Mouse (Mus musculus): ENCODE measurements around the gene Ptch1.

The Ptch1 gene

DNA sequence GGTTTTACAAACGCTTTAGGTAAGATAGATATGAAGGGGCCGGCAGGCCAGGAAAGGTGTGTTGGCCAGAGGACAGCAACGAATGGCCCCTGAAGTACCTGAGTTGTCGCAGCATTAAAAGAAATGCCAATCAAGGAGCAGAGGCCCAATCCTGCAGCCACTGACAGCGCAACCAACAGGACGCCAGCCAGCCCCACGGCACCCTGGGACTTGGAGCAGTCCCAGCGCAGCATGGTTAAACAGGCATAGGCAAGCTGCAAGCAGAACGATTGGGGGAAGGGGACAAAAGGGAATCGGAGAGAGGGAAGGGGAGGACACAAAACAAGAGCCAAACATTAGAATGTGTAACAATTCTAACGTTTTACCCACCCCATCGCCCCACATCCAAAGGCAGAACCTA lies 32.8 kb downstream of the Ptch1 start:
- DNase-seq (ENCODE audit: low read depth, low spot score) = no peak

DNA sequence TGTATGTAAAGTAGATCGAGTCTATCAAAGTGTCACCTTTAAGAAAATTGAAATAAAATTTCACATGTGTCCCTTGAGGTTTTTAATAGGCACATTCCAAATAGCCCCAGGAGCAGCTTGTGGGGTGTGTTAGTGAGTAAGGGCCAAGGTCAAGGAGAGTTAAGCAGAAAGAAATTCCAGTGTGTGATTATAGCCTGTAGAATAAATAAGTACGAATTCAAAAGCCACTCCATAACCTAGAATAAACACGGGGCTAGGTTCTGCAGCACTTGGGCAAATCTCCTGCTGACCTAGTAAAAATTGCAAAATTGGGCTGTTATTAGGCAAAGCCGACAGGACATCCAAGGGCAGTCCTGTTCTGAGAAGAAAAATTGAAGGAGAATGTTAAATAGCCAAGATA lies 38.4 kb downstream of the Ptch1 start:
- DNase-seq (ENCODE audit: low read depth, low spot score) = no peak

DNA sequence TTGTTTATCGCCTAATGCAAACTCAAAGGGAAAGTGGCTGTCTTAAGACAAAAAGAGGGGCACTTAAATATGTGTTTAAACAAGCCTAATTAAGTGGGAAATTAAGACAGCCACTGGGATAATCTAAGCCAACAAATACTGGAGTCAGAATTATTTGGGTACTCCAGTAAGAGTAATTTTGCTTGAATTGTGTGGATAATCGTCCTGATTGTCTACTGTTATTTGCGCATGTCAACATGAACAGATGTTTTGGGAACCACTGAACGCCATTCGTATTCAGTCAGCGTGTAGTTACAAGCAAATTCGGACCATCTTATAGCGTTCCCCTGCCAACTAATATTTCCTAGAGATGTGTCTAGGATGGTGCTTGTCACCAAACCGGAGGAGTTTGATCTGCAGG lies 42.5 kb downstream of the Ptch1 start:
- DNase-seq (ENCODE audit: low read depth, low spot score) = no peak

DNA sequence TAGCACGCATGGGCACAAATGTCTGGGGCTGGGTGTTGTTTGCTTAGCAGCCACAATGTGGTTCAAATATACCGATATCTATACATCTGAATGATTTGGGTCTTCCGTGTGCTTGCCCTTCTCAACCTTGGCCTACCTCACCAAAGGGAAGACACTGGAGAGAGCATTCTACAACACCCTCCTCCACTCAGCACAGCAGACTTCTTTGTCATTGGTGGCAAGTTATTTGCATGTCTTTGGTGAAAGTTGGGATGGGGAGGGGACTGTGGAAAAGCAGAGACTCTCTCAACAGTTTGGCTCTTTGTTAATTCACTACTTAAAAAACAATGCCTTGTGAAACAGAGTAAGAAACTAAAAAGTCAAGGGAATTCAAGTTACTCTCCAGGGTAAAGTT lies 43.0 kb downstream of the Ptch1 start:
- DNase-seq (ENCODE audit: low read depth, low spot score) = peak; percentile 31

DNA sequence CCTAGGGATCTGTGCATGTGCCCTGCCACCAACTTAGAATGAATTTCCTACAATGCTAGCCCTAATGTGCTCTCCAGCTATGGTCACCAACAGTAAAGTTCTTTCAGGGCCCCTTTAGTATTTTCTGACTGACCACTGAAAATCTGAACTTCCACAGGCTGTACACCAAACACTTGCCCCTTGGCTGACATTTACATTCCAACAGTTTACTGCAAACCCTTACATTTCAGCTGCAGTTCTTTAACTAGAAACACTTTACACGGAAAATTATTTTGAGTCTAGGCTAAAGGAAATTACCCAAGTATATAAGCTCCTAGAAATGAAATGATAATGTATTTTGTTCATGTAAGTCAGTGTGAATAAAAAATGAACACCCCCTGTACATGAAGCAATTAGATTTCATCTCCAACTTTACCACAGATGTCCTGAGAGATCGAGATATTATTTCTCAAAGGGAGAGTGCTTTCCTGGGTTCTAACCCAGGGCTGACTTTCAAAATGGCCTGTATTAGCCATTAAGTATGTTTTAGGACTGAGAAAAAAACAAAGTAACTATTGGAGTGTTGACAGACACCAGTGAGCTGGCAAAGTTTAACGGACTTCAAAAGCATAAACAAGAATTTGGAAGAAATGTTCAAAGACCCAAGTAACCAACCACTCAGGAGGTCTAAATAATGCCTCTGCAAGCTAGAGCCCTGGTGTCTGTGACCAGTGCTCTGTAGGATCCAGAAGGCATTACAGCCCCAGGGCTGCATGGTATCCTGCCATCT lies 43.6 kb downstream of the Ptch1 start:
- DNase-seq (ENCODE audit: low read depth, low spot score) = no peak

DNA sequence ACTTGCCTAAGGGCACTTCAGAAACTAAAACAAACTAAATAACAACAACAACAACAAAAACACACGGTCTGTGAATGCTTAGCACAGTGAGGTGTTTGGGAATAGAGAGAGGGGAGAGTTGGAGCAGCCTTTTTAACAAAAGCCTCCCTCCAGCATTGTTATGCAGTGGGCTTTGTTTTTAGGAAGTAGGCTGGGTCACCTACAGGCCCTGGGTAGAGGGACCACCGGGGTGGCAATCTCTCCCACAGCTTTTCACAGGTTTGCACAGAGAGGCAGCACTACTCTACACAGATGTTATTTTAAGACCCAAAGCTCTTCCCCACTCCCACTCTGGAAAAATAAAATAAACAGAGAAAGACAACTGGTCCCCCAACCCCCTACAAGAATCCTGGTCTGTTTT lies 44.5 kb downstream of the Ptch1 start:
- DNase-seq (ENCODE audit: low read depth, low spot score) = no peak

DNA sequence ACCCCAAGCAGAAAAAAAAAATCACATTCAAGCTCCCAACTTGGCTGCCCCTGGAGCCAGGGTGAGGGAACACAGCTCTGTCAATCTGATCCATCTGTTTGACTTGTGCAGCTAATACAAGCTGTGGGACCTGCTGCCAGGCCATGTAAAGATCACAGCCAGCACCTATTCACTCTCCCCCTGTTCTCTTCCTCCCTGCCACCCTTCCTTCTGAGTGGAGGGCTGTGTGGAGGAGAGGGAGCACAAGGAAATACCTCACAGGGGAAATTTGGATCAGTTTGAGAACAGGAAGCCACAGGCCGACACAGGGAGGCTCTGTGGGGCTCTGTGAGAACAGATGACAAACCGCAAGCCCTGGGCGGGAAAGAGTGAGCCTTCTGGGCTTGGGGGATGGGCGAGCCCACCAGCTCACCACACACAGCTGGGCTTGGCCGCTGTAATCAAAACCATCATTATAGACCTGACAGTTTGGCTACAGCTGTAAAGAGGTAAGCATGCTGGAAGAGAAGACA lies 45.2 kb downstream of the Ptch1 start:
- no peak for DNase-seq (ENCODE audit: low read depth, low spot score)

DNA sequence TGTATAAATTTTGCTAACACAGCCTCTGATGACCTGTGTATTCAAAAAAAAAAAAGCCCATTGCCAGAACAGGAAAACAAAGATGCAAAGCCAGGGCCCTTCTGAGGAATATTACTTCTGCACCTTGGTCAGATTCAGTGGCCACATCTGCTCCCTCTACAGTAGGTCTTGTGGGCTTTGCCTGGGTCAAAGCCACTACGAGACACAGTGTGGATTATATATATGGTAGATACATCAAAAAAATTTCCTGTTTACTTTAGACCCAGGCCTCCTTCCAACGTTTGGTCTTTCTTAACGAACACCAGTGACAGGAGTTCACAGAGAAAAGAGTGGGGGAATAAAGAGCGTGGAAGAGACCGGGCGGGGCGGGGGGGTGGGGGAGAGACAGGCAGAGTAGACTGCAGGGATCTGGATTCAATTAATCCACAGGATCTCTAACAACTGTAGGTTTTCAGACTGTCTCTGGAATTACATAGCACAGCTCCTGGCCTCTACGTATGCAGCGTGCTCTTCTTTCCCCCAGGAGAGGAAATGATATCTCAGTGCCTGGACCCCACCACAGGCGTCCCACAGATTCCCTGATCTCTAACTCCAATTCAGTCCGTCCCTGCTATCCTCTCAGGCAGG lies 47.7 kb downstream of the Ptch1 start:
- no peak for DNase-seq (ENCODE audit: low read depth, low spot score)

DNA sequence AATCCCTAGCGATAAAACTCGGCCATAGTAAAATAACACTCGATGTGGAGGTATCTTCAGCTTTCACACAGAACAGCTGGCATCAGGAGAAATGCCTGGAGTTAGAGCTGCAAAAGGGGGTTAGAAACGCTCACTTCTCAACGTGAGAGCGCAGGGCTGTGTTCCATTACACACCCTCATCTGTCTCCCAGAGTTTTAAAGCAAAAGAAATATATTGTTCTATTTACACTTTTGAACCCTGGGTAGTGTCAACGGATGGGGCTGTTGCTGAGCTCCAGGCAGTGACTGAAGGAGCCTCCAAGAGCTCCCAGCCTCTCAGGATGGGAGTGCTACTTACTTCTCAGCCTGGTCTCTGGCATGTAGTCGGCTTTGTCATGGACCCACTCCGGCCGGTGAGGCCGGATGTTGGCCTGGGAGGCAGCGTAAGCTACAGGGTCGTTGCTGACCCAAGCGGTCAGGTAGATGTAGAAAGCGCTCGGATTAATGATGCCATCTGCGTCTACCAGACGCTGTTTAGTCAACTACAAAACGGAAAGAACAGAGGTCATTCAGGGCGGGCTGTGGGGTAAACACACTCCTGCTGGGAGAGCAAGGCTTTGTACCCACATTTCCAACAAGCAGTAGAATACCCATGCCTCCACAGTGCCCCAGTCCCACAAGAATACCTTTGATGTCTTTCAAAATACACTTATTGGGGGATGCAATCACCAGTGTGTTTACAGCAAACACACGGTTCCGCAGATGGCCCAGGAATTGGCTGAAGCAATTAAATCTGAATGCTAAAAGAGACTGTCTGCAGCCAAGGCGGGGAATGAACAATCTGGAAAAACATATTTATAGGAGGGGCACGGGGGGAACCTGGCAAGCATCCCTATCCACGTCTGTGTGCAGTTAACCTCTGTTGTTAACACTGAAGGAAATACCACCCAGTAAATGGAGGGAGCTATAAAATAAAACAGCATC lies 48.5 kb downstream of the Ptch1 start:
- no peak for DNase-seq (ENCODE audit: low read depth, low spot score)

DNA sequence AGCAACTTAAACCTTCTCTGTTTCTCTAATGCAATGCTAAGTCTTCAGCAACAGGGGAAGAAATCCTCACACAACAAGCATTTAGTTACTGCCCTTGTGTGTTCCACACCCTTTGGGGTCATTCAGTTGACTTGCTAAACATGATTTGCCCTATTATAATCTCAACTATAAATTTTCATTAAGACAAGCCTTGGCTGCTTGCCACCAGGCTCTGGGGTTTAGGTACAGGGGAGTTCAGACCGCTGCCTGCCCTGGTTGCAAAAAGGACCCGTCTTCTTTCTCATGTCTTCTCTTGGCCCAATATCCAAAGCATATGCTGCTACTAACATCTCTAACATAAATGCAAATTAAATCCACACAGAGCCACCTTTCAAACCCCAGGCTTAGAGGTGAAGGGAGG lies 49.3 kb downstream of the Ptch1 start:
- no peak for DNase-seq (ENCODE audit: low read depth, low spot score)

DNA sequence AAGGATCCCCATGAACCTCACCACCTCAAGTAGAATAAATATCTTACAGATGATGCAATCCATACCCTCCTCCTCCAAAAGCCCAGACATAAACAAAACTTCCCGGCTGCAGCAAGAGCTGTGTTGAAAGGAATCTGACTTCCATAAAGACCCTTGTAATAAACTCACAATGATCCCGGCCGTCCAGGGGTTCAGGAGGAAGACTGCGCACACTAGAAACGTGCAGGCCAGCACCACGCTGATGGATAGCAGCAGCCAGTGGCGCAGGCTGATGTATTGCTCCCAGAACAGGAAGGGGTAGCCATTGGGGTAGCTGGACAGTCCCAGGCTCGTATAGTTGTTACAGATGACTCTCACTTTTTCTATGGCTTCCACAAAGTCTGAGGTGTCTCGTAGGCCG lies 50.6 kb downstream of the Ptch1 start:
- DNase-seq (ENCODE audit: low read depth, low spot score) = no peak

DNA sequence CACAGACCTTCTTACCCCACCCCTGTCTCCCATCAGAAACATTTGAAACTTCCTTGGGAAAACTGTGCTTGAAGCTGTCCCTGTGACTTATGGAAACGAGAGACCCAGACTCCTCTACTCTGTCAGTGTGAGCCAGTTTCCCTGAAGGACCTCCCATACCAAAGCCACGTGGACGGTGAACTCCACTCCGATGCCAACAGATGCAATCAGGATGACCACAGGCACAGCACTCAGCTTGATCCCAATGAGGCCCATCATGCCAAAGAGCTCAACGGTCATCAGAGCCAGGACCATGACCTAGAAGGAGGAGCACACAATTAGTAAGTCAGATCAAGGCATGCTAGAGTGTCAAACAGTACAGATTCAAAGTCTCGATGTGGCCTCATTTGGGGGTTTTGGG lies 53.3 kb downstream of the Ptch1 start:
- no peak for DNase-seq (ENCODE audit: low read depth, low spot score)

DNA sequence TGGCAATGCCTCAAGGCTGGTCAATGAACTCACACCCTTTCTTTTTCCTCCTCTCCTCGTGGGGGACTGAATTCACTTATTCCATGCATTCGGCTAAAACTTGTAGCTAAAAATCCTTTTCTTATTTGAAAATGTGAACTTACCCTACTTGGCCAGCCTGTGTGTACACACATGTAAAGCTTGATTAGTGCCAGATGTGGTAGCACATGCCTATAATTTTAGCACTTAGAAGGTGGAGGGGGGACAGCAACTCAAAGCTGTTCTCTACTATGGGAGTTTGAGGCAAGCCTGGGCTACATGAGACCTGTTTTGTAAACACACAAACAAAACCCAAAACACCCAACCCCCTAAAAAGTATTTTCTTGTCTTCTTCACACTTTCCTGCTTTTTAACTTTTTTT lies 56.9 kb downstream of the Ptch1 start:
- no peak for DNase-seq (ENCODE audit: low read depth, low spot score)

DNA sequence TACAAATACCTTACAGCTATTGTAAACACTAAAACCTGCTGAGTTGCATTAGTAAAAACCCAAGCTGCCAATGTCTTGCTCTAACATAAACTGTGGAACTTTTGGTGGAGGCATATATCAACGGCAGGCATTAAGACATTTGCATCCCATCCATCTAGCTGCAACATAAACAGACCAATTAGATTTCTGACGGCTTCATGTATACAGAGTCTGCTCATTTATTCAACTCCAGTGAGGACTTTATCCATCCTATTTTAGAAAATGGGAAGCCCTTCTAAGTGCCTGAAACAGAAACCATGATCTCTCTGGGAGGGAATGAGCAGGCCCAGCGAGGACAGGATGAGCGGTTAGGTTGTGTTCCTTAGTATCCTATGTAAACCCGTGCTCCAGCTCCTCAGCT lies 57.9 kb downstream of the Ptch1 start:
- no peak for DNase-seq (ENCODE audit: low read depth, low spot score)

DNA sequence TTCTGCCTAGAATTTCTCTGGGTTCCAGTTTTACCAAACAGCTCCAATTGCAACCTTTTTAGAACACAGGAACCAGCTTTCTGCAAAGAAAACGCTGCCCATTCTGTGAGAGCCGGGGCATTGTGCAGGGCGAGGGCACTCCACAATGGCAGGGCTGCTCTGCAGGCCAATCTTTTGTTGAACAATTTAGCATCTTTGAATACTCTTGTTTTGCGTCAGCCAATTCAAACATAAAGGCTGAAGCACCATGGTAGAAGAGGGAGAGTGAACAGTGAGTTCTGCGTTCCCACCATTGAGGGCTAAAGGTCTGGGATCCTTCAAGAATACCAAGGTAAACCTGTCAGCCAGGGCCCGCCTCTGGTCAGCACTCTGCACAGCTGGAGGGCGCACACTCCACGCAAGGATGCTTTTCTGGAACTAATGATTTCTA lies 58.5 kb downstream of the Ptch1 start:
- no peak for DNase-seq (ENCODE audit: low read depth, low spot score)

DNA sequence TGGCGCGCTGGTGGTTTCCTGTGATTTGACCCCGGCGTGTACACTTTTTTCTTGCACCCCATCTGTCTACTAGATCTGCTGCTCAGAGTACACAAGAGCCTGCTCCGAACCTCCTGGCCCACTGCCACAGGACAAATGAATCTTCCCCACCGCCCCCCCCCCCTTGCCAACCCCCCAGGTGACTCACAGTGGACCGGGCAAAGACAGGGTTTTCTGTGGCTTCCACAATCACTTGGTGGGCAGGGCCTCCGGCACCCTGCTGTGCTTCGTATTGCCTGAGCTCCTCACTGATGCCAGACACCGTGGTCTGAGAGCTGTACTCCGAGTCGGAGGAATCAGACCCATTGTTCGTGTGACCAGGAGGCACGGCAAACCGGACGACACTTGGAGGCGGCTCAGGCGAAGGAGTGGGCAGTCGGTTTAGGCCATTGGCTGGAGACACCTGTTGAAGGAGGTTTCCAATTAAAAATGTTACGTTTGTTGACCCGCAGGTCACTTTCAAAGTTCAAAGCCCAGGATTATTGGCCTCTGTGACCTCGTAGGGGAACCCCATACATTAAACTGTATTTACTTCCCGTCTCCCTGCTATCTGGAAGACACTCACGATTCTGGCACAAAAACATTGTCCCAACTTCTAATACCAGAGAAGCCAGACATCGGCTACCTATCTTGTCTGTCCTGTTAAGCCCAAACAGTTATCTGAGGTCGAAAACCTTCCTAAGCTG lies 59.9 kb downstream of the Ptch1 start:
- no peak for DNase-seq (ENCODE audit: low read depth, low spot score)

DNA sequence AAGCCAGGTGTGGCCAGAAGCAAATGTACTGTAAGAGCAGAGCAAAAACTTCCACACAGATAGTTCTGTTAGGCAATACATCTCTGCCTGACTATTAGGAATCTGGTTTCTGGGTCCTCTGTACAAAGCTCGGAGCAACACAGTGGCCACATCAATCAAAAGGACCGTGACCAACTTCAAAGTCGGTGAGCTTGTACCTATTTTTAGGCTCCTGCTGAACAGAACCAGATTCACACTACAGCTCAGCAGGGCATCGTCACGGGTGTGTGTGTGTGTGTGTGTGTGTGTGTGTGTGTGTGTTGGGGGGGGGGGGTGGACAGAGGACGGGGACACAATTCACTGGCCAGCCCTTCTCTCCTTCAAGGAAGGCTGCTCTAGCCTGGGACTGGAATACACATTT lies 61.0 kb downstream of the Ptch1 start:
- DNase-seq (ENCODE audit: low read depth, low spot score) = no peak

DNA sequence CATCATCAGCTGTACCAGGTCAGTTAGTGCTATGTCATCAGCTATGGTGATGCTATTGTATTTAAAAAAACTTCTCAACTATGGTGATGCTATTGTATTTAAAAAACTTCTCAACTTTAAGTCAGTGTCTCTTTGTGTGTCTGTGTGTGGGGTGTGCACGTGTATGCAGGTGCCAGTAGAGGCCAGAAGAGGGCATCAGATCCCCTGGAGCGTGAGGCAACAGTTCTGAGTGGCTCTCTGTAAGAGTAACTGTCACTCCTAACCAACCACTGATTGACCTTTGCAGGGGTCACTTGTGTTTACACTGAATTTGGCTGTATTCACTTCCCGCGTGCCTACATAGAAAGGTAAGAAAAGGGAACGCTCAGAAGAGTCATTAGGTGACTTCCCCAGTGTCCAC lies 65.6 kb downstream of the Ptch1 start:
- no peak for DNase-seq (ENCODE audit: low read depth, low spot score)

DNA sequence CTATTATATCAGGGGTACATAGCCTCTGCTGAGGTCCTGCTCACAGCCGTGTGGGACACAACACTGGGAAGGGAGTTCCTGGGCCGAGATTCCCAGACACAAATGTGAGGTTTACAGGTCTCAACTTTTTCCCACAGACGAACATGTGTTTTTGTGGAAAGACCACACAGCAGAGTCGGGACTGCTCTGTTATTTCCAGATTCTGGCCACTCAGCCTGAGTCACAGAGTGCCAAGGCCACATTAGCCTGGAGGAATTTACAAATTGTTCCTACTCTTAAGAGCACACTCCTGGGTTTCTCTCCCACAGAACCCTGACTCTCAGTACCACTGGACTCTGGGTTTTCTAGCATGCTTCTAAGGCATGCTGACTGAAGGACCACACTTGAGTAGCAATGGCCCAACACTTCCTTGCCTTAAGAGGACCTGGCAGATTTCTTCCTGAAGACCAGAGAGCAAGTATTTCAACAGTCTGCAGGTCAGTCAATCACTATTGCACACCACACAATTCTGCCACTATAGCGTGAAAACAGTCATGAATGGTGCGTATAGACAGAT lies 66.3 kb downstream of the Ptch1 start:
- DNase-seq (ENCODE audit: low read depth, low spot score) = no peak

DNA sequence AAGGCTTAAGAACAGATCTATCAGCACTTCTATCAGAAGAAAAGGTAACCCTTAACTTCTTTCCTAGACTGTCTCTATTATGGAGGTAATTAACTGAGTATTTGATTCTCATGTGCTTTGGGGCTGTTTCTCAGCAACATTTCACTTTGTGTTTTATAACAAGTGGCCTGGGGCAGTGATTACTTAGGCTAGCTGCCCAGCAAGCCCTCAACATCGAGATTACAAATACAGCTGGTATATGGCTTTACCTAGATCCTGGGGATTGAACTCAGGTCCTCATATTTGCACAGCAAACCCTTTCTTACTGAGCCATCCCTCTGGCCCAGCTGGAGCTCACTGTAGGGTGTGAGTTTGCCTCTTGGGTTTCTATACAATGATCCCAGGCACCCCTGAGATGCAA lies 67.0 kb downstream of the Ptch1 start:
- DNase-seq (ENCODE audit: low read depth, low spot score) = no peak

DNA sequence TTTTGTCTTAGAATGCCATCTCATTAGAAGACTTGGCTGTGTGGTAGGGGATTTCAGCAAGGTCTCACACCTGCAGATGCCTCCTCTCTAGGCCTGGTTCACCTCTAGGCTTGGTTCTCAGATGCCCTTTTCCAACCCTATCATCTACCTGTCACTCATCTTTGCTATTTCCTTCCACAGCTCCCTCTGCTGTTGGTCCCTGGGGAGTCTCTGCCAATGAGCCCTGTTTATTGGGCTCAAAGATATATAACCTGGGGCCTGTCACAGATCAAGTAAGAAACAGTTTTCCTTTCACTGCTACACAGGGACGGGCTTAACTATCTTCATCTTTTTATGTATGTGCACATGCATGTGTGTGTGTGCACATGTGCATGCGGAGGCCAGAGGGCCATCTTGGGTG lies 71.0 kb downstream of the Ptch1 start:
- DNase-seq (ENCODE audit: low read depth, low spot score) = no peak

All from WW6 (cell line).